Mouse (Mus musculus) forebrain, embryonic 11.5 days (tissue): ENCODE results near the gene Nfe2l3. TPM values are rescaled to one million over a fixed set of nuclear protein-coding genes. Genes with fewer than 3 reads are reported as not detected.

ENCODE experiments used
- ATAC-seq: fragments of 200-750 bp; cut with Nextera tagmentation; replicated peaks from 2 replicates; pipeline ENCODE4 v1.8.0; 2017; ENCODE audit warnings: moderate TSS enrichment; ENCODE audit not compliant: low FRiP score
- DNase-seq: peaks from one replicate; pipeline ENCODE4 v3.0.0-alpha.2; 2017; ENCODE audit warnings: low spot score
- H3K27ac ChIP-seq: fragments of 300-500 bp; sonication (generic); 2 replicates; pipeline ENCODE4 v1.5.1; 2014; ENCODE audit warnings: low read depth, low read length
- H3K27me3 ChIP-seq: fragments of 300-500 bp; sonication (generic); 2 replicates; pipeline ENCODE4 v1.6.1; 2014; ENCODE audit warnings: mild to moderate bottlenecking, low read length, mixed read lengths; ENCODE audit not compliant: control insufficient read depth, insufficient read depth
- H3K36me3 ChIP-seq: fragments of 300-500 bp; sonication (generic); 2 replicates; pipeline ENCODE4 v1.6.1; 2014; ENCODE audit warnings: mild to moderate bottlenecking, low read length, moderate library complexity, mixed read lengths; ENCODE audit not compliant: control insufficient read depth, insufficient read depth
- H3K4me1 ChIP-seq: fragments of 300-500 bp; sonication (generic); replicated peaks from 2 replicates; pipeline ENCODE4 v1.6.1; 2014; ENCODE audit warnings: low read length, mixed read lengths; ENCODE audit not compliant: control insufficient read depth, insufficient read depth
- H3K4me2 ChIP-seq: fragments of 300-500 bp; sonication (generic); 2 replicates; pipeline ENCODE4 v1.6.1; 2014; ENCODE audit warnings: low read depth, mild to moderate bottlenecking, low read length, moderate library complexity, mixed read lengths; ENCODE audit not compliant: severe bottlenecking
- H3K4me3 ChIP-seq: fragments of 300-500 bp; sonication (generic); 2 replicates; pipeline ENCODE4 v1.5.1; 2014; ENCODE audit warnings: low read depth, low read length
- H3K9ac ChIP-seq: fragments of 300-500 bp; sonication (generic); 2 replicates; pipeline ENCODE4 v1.6.1; 2014; ENCODE audit warnings: low read length
- H3K9me3 ChIP-seq: fragments of 300-500 bp; sonication (generic); 2 replicates; pipeline ENCODE4 v1.6.1; 2016; ENCODE audit warnings: low read length, mixed read lengths; ENCODE audit not compliant: control insufficient read depth
- WGBS: fragments of 180-500 bp; shearing (Covaris S2); extraction: QIAGEN DNeasy Blood & Tissue Kit; methylation state at CpG from one replicate; pipeline ENCODE4 v1.1.7; 2014; 5-methylcytosine and 5-hydroxymethylcytosine counted together
- polyA plus RNA-seq: library from polyadenylated mRNA; unstranded; fragments of >200 nt; fragmentation: Nextera tagmentation; extraction: Ambion mirVana; gene quantifications from 2 replicates; pipeline ENCODE4 v1.2.1, GENCODE M21; 2014

Gene Nfe2l3
- polyA plus RNA-seq, 1 experiment from 2014 or later: 1.5 TPM

DNA sequence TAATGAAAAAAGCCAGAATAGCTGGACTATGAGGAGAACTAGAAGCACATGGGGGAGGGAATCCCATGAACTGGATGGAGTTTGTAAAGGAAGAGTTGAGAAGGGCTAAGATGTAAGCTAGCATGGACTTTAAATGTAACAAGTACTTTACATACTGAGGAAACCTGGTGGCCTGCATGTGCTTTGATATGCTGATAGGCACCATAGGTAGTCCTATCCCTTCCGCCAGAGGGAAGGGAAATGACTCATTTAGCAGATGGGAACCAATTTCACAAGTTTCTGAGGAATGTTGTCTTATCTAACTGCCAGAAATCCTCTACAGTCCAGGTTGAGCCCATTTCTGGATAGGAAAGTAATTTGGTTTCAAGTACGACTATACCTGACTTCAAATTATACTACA is 53.2 kb downstream of the Nfe2l3 start:
- no peaks in the 10 kb centered on the region for H3K27me3 ChIP-seq
- 60% methylated on average over 2 of the region's 2 CpGs for WGBS
- H3K27ac ChIP-seq: no peak overlapping the region
- no peak for ATAC-seq
- H3K9me3 ChIP-seq: no peaks in the 10 kb centered on the region
- H3K4me2 ChIP-seq: no peak overlapping the region
- no peak overlapping the region for H3K9ac ChIP-seq
- no peak overlapping the region for H3K4me3 ChIP-seq
- no peak for DNase-seq
- no peaks in the 10 kb centered on the region for H3K4me1 ChIP-seq
- peaks cover 10% of the 10 kb centered on the region for H3K36me3 ChIP-seq

DNA sequence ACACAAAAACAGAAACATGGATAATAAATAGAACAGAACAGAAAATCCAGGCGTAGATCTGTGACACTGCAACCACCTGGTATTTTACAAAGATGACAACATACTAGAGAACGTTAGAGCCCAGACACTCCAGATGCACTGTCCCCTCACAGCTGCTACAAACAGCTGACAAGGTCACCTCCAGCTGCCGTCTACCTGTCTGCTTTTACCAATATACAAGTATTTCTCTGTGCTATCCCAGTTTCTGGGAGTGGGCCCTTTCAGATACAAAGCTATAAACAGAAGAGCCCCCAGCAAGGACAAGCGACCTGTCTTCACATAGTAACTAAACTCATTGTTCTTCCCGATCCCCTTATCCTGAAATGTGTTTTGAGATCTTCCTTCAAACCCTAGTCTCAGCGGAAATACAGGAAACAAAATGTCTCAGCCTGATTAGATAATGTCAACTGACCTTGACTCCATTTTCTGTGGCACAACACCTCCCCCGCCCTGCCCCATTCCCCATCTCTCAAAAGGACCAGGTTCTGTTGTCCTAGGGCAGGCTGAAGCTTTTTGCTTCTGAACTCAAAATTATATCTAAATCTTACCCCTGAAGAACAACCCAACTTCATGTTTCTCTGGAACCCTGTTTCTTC is 53.7 kb downstream of the Nfe2l3 start:
- DNase-seq (no peak), ATAC-seq (no peak)
- H3K36me3 ChIP-seq: peaks cover 5% of the 10 kb centered on the region; the same call in 1 of the 2 replicates
- no peak overlapping the region for H3K9ac ChIP-seq
- no peak overlapping the region for H3K4me2 ChIP-seq
- WGBS: 75% methylated on average over 7 of the region's 7 CpGs
- H3K27me3 ChIP-seq: no peaks in the 10 kb centered on the region
- H3K27ac ChIP-seq: no peak overlapping the region
- no peaks in the 10 kb centered on the region for H3K4me1 ChIP-seq
- H3K9me3 ChIP-seq: no peaks in the 10 kb centered on the region
- H3K4me3 ChIP-seq: no peak overlapping the region

DNA sequence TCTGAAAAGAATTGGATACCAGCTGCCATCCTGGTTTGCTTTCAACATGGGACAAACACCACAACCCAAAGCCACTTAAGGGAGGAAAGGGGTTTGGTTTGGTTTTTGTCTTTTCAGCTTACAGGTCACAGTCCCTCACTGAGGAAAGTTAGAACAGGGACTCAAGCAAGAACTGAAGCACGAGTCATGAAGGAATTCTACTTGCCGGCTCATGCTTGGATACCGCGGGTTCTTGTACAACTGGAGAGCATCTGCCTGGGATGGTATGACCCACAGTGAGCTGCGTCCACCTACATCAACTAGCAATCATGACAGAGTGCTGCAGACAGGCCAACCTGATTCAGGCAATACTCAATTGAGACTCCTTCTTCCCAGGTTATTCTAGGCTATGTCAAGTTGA is 54.3 kb downstream of the Nfe2l3 start:
- 97% methylated on average over 5 of the region's 5 CpGs for WGBS
- DNase-seq (no peak), ATAC-seq (no peak)
- no peak overlapping the region for H3K4me3 ChIP-seq
- H3K36me3 ChIP-seq: peaks cover 3% of the 10 kb centered on the region; the same call in 1 of the 2 replicates
- H3K27ac ChIP-seq: no peak overlapping the region
- H3K4me1 ChIP-seq: no peaks in the 10 kb centered on the region
- H3K27me3 ChIP-seq: no peaks in the 10 kb centered on the region
- H3K9ac ChIP-seq: no peak overlapping the region
- no peaks in the 10 kb centered on the region for H3K9me3 ChIP-seq
- H3K4me2 ChIP-seq: no peak overlapping the region

GRCm38 (mm10) chr6:51489787-51490186 is 57.3 kb downstream of the Nfe2l3 start:
- DNase-seq (no peak), ATAC-seq (no peak)
- no peaks in the 10 kb centered on the region for H3K36me3 ChIP-seq
- H3K9ac ChIP-seq: no peak overlapping the region
- 64% methylated on average over 2 of the region's 2 CpGs for WGBS
- no peaks in the 10 kb centered on the region for H3K27me3 ChIP-seq
- H3K9me3 ChIP-seq: no peaks in the 10 kb centered on the region
- no peak overlapping the region for H3K4me3 ChIP-seq
- H3K27ac ChIP-seq: no peak overlapping the region
- no peak overlapping the region for H3K4me2 ChIP-seq
- H3K4me1 ChIP-seq: no peaks in the 10 kb centered on the region

DNA sequence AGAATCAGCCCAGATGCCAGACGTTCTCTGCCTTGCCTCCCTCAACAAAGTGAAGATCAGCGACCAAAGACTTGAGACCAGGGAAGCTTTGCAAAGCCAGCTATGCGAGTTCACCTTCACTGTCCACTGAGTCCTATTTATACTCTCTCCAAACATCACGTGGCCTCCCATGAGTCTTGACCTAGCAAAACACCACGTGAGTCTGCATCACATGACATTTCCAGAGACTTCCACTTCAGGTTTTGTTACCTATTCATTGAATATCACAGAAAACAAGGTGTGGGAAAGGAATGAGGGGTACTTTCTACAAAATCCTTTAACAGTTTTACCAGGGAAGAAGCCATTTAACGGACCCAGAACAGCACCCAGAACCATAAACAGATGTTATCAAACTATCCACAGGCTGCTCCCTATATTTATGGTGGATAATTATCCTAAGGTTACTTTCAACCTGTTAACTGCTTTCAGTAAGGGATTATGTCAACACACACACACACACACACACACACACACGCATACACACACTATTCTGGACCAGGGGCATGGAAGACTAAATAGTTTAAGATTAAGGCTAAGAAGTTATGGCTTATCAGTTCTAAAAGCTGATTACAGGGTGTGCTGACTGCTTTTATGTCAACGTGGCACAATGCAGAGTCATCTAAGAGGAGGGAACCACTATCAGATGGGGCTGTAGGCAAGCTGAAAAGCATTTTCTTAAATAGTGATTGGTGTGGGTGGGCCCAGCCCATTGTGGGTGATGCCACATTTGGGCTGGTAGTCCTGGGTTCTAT is 65.0 kb downstream of the Nfe2l3 start:
- H3K36me3 ChIP-seq: no peaks in the 10 kb centered on the region
- no peak overlapping the region for H3K4me3 ChIP-seq
- no peak for ATAC-seq
- no peak overlapping the region for H3K27ac ChIP-seq
- no peaks in the 10 kb centered on the region for H3K4me1 ChIP-seq
- H3K9me3 ChIP-seq: no peaks in the 10 kb centered on the region
- H3K9ac ChIP-seq: no peak overlapping the region
- no peak for DNase-seq
- no peaks in the 10 kb centered on the region for H3K27me3 ChIP-seq
- no peak overlapping the region for H3K4me2 ChIP-seq
- 79% methylated on average over 8 of the region's 8 CpGs for WGBS

DNA sequence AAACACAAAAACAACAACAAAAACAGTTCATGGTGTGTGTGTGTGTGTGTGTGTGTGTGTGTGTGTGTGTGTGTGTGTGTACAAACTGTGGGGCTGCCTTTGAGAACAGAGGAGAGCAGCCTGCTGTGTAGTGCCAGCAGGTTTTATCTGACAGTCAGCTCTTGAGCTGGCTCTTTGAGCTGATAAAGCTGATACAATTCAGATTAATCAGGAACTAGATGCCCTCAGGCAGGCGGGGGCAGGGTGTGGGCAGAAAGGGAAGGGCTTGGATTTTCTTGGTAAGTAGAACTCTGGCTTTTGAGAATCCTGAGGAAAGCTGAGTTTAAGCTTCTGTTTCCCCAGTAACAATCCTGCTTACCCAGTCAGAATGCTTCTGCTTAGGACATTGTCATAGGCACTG is 73.2 kb downstream of the Nfe2l3 start:
- Histone ChIP-seq H3K27me3 (no peaks in the 10 kb centered on the region), H3K4me1 (no peaks in the 10 kb centered on the region; the same call in 1 of the 2 replicates), H3K27ac (no peak overlapping the region), H3K9me3 (no peaks in the 10 kb centered on the region), H3K36me3 (no peaks in the 10 kb centered on the region), H3K4me3 (no peak overlapping the region), H3K4me2 (no peak overlapping the region), H3K9ac (no peak overlapping the region)
- DNase-seq (no peak), ATAC-seq (no peak)
- WGBS: 64% methylated on average over 1 of the region's 1 CpGs

DNA sequence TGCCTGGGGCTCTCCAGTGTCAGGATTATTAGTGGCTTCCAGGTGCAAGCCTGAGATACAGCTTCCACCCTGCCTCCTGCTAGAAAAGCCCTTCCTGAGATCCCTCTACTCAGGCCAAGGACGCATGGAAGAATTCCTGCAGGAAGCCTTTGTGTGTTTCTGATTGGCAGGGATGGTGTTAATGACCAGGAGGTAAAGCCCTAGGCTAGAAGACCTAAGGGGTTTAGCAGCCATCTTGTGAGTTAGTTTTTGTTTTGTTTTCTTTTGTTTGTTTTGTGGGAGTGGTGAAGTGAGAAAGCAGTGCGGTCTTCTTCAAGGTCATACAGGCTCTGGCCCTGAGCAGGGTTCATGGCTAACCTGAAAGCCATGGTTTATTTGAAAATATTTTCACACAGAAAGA is 75.1 kb downstream of the Nfe2l3 start:
- no peaks in the 10 kb centered on the region for H3K36me3 ChIP-seq
- no peaks in the 10 kb centered on the region for H3K9me3 ChIP-seq
- no peak overlapping the region for H3K4me3 ChIP-seq
- 63% methylated on average over 2 of the region's 2 CpGs for WGBS
- DNase-seq (no peak), ATAC-seq (no peak)
- H3K4me1 ChIP-seq: no peaks in the 10 kb centered on the region; the same call in 1 of the 2 replicates
- no peak overlapping the region for H3K27ac ChIP-seq
- H3K4me2 ChIP-seq: no peak overlapping the region
- no peaks in the 10 kb centered on the region for H3K27me3 ChIP-seq
- no peak overlapping the region for H3K9ac ChIP-seq
